Mouse (Mus musculus) frontal cortex, adult (tissue): ENCODE data around the gene Fut7.

Experiments used
- ATAC-seq: cut with Nextera tagmentation; 2 replicates; pipeline ENCODE4 v1.9.2; 2017; ENCODE audit warnings: mild to moderate bottlenecking, moderate library complexity, mixed read lengths; ENCODE audit not compliant: low TSS enrichment

The Fut7 gene

DNA sequence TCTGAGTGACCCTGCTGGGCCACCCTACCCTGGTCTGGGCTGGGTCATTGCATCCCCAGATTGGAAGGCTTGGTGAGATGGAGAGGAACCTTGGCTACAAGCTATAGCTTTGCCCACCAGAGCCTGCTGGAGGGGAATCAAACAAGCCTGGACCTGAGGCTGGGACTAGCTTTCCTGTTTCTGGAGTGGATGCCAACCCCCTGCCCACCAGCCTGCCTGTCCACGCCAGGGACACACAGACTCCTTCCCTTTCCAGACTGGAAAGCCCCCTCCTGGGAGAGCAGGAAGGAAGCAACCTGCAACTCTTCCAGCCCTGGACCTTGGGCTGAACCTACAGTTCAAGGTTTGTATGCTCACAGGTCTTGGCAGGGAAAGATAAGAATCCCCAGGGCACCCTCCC lies 559 bp downstream of the Fut7 start:
- no peak for ATAC-seq

DNA sequence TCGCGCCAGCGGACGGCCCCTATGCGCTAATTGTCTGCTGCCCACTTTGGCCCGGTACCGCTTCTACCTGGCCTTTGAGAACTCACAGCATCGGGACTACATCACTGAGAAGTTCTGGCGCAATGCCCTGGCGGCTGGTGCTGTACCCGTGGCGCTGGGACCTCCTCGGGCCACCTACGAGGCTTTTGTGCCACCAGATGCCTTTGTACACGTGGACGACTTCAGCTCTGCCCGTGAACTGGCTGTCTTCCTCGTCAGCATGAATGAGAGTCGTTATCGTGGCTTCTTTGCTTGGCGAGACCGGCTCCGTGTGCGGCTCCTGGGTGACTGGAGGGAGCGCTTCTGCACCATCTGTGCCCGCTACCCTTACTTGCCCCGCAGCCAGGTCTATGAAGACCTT lies 2.4 kb downstream of the Fut7 start:
- ATAC-seq: no peak

DNA sequence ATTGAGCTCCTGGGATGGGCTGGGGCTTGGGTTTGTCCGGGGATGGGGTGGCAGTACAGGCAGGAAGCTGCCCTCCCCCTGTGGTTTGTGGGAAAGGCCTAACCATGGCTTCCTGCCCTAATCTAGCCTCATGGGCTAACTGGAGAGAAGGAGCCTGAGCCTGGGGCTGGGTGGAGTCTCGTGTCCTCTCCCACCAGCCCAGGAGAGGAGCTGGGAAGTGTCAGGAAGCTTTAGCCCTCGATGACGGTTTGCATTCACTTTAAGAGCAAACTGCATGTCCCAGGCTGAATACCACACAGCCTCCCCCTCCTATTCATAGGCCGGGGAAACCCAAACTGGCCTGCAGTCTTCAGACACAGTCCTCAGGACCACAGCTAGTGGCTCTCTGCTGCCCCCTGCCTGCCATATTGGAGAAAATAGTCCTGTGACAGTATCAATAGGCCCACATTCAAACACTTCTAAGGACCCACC lies 3.7 kb downstream of the Fut7 start:
- ATAC-seq: no peak

DNA sequence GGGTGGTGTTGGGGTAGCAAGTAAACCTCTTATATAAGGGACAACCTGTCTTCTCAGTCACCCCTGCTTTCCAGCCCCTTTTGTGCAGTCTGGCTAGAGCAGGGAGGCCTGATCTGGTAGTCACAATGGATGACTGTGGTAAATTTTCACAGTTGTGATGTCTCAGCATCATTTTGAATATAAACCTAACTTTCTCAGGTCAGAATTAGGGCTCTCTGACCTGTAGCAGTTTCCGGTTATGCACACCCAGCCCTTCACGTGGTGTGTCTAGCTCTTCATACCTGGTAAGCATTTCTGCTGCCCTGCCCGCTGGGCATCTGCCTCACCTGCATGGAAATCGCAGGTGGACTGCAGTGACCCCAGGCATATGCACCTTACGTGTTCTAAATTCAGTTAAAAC lies 4.2 kb downstream of the Fut7 start:
- ATAC-seq: no peak

- ATAC-seq: peak; percentile 81
Observed at GRCm38 (mm10) chr2:25428442-25429236, 5.6 kb downstream of the Fut7 start, which contains the start of gene Abca2. Gene Abca2, plus strand, starts transcription at chr2:25428703.

DNA sequence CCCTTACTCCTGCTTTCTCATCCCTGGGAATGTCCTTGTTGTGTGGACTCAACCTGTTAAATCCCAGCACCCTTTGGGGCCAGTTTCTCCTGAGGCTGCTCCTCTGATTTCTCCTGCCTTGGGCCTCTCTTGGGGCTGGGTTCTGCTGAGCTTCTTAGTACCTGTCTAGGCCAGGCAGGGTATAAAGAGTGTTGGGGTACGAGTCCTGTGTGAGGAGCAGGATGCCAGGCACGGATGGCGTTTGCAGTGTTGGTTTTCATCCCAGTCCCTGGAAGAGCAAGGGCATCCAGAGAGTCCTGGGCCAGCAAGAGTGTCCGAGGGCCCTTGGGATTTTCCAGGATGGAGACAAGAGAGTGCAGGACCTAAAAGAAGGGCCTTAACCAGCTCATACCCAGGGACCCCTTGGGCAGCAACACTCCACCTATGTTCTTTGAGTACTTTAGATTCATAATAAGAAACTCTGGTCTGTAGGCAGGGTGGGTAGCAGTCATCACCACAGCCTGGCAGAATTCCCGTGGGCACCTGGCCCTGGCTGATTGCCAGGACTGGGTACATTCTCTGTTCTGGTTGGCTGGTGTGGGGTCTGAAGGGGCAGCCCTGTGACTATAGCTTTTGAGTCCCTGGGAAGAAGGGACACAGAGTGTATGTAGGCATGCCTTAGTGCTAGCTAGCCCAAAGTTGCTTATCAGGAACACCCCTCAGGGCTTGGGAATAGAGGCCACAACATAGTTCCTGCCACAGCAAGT lies 6.5 kb downstream of the Fut7 start:
- ATAC-seq: no peak

DNA sequence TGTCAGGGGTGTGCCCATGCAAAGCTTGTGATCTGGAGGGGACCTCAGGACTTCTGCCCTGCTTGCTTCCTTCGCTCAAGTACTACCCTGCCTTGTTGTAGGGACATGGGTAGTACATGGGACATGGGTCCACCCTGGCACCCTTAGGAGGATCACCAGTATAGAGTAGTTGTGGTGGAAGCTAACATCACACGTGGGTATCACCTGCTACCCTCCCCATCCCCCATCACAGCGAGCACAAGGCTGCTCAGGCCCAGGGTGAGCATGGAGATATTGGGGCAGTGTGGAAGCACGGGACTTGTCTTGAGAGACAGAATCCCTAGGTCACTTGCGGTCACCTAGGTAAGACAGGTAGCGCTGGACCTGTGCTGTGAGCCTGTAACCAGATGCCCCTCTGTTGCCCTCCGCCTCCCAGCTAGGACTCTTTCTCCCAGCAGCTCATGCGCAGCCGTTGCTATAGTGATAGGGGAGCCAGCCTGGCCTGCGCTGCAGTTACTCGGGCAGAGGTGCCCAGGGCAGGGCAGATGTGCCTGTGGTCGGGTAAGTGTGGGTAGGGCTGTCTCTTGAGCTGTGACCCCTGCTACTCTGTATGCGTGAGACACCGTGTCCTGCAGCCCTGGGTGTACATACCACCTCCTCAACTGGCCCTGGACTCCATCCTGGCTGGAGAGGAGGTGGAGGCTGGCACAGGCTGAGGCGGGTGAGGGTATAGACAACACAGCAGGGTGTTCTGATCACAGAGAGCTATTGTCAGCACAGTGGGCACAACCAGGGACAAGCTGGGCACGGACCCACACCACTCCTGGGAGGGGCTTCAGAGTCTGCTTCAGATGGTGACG lies 7.5 kb downstream of the Fut7 start:
- ATAC-seq: peak; percentile 28

GRCm38 (mm10) chr2:25431308-25431855 lies 8.3 kb downstream of the Fut7 start:
- no peak for ATAC-seq

GRCm38 (mm10) chr2:25432326-25433098 lies 9.4 kb downstream of the Fut7 start:
- no peak for ATAC-seq

- no peak for ATAC-seq
Observed at GRCm38 (mm10) chr2:25433101-25433500, 10.0 kb downstream of the Fut7 start.

GRCm38 (mm10) chr2:25434292-25434691 lies 11.2 kb downstream of the Fut7 start:
- no peak for ATAC-seq

- ATAC-seq: no peak
Observed at GRCm38 (mm10) chr2:25436286-25436820, 13.3 kb downstream of the Fut7 start.

DNA sequence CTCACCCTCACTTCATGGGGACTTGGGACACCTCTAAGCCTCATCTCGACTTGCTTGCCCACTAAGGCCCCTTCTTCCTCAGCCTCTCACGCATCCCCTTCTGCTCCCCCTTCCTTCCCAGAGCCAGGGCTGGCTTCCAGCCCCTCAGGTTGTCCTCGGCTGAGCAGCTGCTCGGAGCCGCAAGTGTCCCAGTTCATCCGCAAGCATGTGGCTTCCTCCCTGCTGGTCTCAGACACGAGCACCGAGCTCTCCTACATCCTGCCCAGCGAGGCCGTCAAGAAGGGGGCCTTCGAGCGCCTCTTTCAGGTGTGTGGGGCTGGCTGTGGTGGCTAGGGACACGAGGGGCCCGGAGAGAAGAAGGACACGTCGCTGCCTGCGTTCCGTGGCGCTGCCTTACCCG lies 18.0 kb downstream of the Fut7 start:
- ATAC-seq: no peak

- ATAC-seq: no peak
Observed at GRCm38 (mm10) chr2:25442682-25443081, 19.6 kb downstream of the Fut7 start.

GRCm38 (mm10) chr2:25450853-25451647 lies 28.0 kb downstream of the Fut7 start:
- ATAC-seq: no peak

GRCm38 (mm10) chr2:25452951-25453350 lies 29.9 kb downstream of the Fut7 start:
- no peak for ATAC-seq

DNA sequence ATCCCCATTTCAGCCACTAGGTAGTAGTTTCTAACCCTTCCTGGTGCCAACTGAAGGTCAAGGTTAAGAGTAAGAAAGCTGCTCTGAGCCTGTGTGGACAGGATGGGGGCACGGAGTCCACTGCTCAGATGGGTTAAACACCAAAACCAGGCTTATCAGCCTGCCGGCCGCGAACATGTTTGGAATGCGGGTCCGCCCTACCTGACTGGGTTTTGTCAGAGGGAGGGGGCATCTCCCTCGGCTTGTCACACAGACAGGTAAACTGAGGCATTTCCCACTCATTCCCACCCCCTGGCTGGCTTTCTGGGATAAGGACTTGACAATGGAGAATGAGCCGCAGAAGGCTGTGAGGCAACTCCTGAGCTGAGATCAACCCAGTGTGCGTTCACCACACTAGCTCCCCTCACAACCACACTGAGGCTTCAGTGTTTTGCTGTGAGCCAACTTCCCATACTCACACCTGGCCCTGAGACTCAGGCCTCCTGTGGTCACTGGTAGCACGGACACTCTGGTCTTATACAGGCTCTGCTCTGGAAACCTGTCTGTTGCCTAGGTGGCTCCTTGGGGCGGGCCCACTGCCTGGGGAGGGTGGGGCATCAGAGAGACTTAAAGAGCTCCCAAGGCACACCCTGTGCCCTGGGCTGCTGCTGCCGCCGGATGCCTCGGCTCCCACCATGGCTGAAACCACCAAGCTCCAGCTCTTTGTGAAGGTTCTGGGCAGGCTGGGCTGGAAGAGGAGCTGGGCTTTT lies 33.3 kb downstream of the Fut7 start, which contains the start of gene Clic3:
Gene Clic3 (plus strand): TSS at position 634 of the 749 bp plus-strand sequence.
- no peak for ATAC-seq

GRCm38 (mm10) chr2:25457022-25457896 lies 34.2 kb downstream of the Fut7 start:
- no peak for ATAC-seq
